Mouse (Mus musculus): Measurements from ENCODE around the gene Zp3.

DNA sequence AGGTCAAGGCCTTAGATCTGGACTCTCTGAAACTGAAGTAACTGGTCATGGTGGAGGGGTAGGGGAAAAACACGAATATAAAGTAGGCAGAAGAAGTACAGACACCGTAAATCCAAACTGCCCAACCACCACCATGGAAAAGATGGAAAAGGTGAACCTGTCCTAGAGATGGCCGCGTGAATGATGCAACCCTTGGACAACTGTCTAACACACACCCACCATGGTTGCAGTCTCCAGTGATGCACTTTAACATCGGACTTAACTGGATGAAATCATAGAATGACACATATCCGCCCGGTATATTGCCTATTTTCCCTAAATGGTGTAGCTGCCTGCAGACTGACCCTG lies 44.7 kb upstream of the Zp3 start:
- TF ChIP-seq POLR2A (IDR thresholded peaks at IDR 0.05; ENCODE audit: insufficient read depth, low read depth, low read length), result no peak
- no peak for TF ChIP-seq CTCF (IDR thresholded peaks at IDR 0.05; ENCODE audit: insufficient read depth, low read depth, low read length)
